Mouse (Mus musculus): ENCODE measurements around the gene Nckap5.

GRCm38 (mm10) chr1:126129129-126129528 is 701.5 kb downstream of the Nckap5 start:
- TF ChIP-seq POLR2A (IDR thresholded peaks at IDR 0.05; ENCODE audit: extremely low read depth, insufficient read depth, low read length) (no peak), CTCF (IDR thresholded peaks at IDR 0.05; ENCODE audit: low read depth, low read length) (no peak)

Data from liver, adult 2 months (tissue).